Mouse (Mus musculus): ENCODE measurements around the gene Dnajc12. TPM values are rescaled to one million over a fixed set of nuclear protein-coding genes. Genes with fewer than 3 reads are reported as not detected.
A peak's percentile ranks its signal among the peaks of the same experiment; 100 is the strongest.
"Not testable (repeated sequence)": the region's sequence is repeated elsewhere in the genome, so short reads cannot be mapped to it uniquely, and the experiment has no call there.

Dnajc12 gene
- total RNA-seq, 2 experiments from 2014 or later = 9.7 to 10.8 TPM

- DNase-seq = peak; percentile 4 to 6
- intact Hi-C loops (cut with DNase I) = loop anchor here (2.0 to 5.0 kb wide), 3 partner anchors 43 to 139 kb away; partner anchors contain the start of gene Herc4
These were observed 554 bp upstream of the Dnajc12 start, which contains the start of gene Sirt1 for GRCm38 (mm10) chr10:63381498-63382280. Sirt1 (minus strand) TSS chr10:63381704.

DNA sequence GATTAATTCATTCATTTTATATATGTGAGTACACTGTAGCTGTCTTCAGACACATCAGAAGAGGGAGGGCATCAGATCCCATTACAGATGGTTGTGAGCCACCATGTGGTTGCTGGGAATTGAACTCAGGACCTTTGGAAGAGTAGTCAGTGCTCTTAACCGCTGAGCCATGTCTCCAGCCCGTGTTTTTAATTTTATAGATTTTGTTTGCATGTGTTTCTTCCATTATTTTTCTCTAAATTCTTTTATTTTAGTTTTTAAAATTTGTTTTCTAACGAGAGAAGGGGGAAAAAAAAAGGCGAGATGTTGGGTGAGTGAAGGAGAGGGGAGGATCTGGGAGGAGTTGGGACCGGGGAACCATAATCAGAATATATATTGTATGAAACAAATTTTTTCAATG lies 3.7 kb downstream of the Dnajc12 start:
- DNase-seq = not testable (repeated sequence)
- intact Hi-C loops (cut with DNase I) = loop anchor here (5.0 kb wide), 1 partner anchor 41 kb away; no protein-coding TSS in a partner anchor

DNA sequence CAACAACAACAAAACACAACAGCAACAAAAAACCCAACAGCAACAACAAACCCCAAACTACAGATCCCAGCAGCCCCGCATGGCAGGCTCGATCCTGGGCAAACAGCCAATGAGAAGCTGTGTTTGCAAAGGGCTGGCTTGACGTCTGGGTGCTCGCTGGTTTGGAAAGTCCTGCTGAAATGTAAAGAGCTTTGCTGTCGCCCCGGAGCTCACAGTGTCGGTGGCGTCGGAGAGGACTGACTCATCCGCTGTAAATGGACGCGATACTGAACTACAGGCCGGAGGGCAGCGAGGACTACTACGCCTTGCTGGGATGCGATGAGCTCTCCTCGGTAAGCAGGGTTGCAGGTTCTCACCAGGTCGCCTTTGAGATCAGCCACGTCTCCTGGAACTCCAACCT lies 4.2 kb downstream of the Dnajc12 start:
- DNase-seq = peak; percentile 72 to 75
- intact Hi-C loops (cut with DNase I) = loop anchor here (5.0 kb wide), 1 partner anchor 41 kb away; no protein-coding TSS in a partner anchor

DNA sequence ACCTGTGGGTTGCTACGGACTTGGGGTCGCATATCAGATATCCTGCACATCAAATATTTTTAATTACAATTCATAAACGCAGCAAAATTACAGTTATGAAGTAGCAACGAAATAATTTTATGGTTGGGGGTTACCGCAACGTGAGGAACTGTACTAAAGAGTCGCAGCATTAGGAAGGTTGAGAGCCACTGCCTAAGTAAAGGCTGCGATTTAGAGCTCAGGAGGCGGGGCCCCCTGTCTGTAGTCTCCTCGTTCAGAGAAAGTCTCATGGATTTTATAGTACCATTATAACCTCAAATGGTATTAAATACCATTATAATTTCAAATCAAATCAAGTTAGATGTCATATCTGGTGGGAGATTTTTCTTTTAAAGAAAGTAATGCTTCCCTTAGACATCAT lies 4.7 kb downstream of the Dnajc12 start:
- intact Hi-C loops (cut with DNase I) = loop anchor here (5.0 kb wide), 1 partner anchor 40 kb away; no protein-coding TSS in a partner anchor
- no peak for DNase-seq

DNA sequence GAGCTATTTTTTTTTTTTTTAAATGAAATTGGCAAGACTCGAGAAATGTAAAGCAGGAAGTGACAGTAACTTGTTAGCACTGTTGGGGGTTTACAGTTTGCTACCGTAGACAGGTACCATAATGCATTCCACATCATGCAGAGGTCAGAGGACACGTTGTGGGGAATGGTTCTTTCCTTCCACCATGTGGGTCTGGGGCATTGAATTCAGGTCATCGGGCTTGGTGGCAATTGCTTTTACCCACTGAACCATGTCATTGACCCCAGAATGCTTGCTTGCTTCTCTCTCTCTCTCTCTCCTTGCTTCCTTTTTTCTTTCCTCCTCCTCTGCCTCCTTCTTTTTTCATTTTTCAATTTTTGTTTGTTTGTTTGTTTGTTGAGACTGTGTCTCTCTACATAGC lies 6.7 kb downstream of the Dnajc12 start:
- intact Hi-C loops (cut with DNase I) = loop anchor here (1.0 to 5.0 kb wide), 2 partner anchors 8 to 38 kb away; no protein-coding TSS in a partner anchor
- no peak for DNase-seq

GRCm38 (mm10) chr10:63396963-63397362 lies 14.7 kb downstream of the Dnajc12 start:
- intact Hi-C loops (cut with DNase I) = loop anchor here (1.0 kb wide), 1 partner anchor 8 kb away; no protein-coding TSS in a partner anchor
- DNase-seq = no peak

DNA sequence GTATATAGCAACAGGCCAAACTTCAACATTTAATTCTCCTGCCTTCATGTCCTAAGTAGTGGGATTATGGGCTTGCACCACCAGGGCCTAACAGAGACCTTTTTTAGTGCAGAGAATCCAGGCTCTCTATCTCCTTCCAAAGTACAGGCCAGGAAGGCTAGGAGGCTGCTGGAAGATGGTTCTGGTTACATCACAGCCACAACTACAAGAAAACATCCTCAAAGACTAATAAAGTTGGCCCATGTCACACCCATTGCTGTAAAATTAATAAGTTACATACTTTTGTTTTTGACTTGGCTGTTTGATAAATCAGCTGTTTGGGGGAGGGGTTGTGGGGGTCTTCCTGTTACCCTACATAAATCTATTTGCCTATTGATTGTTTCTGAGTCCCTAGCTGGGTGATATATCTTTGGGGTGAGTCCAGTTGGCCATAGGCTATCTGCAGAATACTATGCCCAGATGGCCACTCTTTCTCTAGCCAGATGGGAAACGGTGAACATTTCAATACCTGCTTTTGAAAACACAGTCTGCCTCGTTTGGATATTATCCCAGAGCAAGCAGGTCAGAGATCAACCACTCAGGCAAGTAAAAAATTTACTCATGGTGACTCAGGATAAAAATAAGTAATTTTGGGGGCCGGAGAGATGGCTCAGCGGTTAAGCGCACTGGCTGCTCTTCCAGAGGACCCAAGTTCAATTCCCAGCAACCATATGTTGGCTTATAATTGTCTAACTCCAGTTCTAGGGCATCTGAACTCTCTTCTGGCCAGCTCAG lies 20.7 kb downstream of the Dnajc12 start:
- no peak for DNase-seq

DNA sequence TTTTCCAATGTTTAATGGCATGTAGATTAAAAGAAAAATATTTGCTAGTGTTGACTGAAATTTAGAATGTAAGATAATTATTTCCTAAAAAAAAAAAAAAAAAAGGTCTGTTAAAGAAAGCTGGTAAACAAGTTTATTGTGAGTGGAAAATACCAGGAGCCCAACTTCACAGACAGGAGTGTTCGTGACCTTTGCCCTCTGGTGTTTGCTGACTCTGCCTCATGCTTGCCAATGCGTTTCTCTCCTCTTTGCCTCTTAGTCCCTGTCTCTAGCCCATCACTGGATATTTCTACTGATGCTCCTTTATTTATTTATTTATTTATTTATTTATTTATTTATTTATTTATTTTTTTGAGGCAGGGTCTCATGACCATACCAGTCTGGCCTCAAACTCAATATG lies 21.4 kb downstream of the Dnajc12 start:
- intact Hi-C loops (cut with DNase I) = no loop called here
- DNase-seq = no peak

More for the DNA sequence above, 20.7 kb downstream of the Dnajc12 start:
- intact Hi-C loops (cut with DNase I) = no loop called here

DNA sequence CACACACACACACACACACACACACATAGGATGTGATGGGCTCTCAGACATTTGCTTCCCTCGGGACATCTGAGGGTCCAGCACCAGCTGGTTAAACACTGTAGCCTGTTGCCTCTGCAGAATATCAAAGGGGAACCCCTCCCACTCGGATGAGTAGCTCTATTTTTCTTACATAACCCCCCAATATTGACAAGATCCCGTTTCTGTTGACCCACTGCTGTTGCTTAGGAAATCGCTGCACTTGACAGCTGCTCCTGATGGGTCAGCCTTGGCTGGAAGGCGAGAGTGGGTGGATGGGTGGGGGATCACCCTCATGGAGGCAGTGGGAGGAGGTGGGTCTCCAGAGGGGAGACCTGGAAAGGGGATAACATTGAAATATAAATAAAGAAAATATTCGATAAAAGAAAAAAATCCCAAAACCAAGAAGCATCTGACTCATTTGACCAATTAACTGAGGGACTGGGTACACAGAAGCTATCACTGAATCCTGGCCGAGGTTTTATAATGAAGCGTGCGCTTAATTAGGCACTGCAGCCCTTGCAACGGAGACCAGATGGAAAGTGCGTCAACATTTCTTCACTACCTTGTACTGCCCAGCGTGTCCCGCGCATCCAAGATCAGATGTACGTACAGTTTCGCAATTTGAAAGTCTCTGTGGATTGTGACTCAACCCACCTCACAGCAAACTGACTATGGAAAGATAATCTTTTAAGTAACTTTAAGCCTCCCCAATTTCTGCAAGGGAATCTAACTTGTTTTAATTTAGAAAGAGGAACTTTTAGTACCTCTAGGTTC lies 28.1 kb downstream of the Dnajc12 start:
- intact Hi-C loops (cut with DNase I) = no loop called here
- no peak for DNase-seq

DNA sequence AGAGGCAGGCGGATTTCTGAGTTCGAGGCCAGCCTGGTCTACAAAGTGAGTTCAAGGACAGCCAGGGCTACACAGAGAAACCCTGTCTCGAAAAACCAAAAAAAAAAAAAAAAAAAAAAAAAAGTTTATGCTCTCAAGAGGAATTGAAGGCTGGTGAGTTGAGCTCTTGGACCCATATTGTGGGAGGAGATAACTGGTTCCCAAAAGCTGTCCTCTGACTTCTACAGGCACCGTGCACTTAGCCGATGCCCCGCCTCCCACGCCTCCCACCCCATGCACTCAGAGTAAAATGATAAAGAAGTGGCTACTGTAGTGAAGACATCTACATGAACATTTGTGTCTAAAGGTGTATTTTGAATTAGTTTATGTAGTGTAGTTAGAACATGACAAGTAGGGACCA lies 29.4 kb downstream of the Dnajc12 start:
- intact Hi-C loops (cut with DNase I); DNase-seq: not testable (repeated sequence)

- DNase-seq = no peak
- intact Hi-C loops (cut with DNase I) = no loop called here
These were observed 30.5 kb downstream of the Dnajc12 start for GRCm38 (mm10) chr10:63412756-63413155.

- intact Hi-C loops (cut with DNase I) = no loop called here
- no peak for DNase-seq
These were observed 33.0 kb downstream of the Dnajc12 start for GRCm38 (mm10) chr10:63415287-63415686.

GRCm38 (mm10) chr10:63415850-63416249 lies 33.6 kb downstream of the Dnajc12 start:
- intact Hi-C loops (cut with DNase I) = no loop called here

GRCm38 (mm10) chr10:63417061-63417460 lies 34.8 kb downstream of the Dnajc12 start:
- no peak for DNase-seq
- intact Hi-C loops (cut with DNase I) = no loop called here

More at GRCm38 (mm10) chr10:63415850-63416249, 33.6 kb downstream of the Dnajc12 start:
- DNase-seq = no peak

- peak; percentile 25 to 62 for DNase-seq
- intact Hi-C loops (cut with DNase I) = loop anchor here (5.0 kb wide), 1 partner anchor 150 kb away; no protein-coding TSS in a partner anchor
These were observed 39.8 kb downstream of the Dnajc12 start, which contains the start of gene Gm7075 for GRCm38 (mm10) chr10:63421739-63422735. Gm7075 (minus strand) TSS chr10:63421789.

DNA sequence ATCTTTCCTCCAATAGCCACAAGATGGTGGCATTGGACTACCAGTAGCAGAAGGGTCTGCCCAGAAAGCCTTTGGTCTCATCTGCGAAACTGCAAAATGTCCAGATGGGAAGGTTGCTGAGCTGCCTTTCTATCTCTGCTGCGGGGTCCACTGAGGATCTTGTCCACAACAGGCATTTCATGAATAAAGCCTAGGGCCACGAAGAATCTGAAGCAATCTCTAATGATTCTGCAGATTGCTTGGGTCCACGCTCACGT lies 40.4 kb downstream of the Dnajc12 start:
- intact Hi-C loops (cut with DNase I) = loop anchor here (5.0 kb wide), 1 partner anchor 150 kb away; no protein-coding TSS in a partner anchor
- no peak for DNase-seq

DNA sequence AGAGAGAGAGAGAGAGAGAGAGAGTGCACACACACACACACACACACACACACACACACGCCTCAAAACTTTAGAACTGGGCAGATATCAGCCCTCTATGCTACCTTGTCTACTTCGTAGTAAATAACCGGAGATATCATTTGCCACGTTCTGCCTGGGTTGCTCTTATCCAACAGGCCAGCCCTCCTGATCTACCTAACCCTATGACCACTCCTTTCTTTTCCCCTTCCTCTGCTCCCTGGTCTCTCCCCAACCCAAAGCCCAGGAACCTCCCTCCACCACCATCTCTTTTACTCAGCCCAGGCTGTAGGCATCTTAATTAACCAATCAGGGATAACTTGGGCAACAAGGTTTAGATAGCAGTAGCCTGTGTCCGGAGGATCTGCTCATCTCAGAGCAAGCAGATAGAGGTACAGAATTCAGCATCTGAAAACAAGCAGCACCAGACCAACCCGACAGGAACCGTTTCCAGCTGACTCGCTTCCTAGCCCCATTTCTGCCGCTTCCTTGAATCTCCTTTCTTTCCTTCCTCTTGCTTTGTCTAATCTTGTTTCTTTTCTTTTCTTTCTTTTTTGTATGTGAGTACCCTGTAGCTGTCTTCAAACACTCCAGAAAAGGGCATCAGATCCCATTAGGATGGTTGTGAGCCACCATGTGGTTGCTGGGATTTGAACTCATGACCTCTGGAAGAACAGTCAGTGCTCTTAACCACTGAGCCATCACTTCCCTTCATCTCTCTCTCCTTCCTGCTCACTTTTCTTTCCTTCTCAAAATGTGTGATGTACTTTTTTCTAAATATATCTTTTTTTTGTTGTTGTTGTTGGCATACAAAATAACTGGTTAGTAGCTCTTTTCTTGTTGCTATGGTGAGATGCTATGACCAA lies 41.6 kb downstream of the Dnajc12 start:
- DNase-seq = no peak
- intact Hi-C loops (cut with DNase I) = loop anchor here (5.0 kb wide), 1 partner anchor 148 kb away; no protein-coding TSS in a partner anchor

DNA sequence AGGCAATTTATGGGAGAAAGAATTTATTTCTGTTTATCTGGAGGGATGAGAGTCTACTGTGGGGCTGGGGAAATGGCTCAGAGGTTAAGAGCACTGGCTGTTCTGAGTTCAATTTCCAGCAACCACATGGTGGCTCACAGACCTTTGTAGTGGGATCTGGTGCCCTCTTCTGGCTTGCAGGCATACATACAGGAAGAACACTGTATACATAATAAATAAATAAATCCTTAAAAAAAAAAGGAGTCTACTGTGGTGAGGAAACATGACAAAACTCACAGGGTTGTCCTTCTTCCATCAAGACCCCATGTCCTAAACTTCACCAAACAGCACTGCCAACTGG lies 42.2 kb downstream of the Dnajc12 start:
- peak; percentile 37 to 39 for DNase-seq
- intact Hi-C loops (cut with DNase I) = loop anchor here (5.0 kb wide), 1 partner anchor 148 kb away; no protein-coding TSS in a partner anchor

Measured in heart, postnatal 36 days (tissue).